Mouse (Mus musculus) heart, adult 10 weeks (tissue): ENCODE data around the gene Sco2. TPM values are rescaled to one million over a fixed set of nuclear protein-coding genes. Genes with fewer than 3 reads are reported as not detected.

Experiments used
- polyA plus RNA-seq: library from polyadenylated mRNA; stranded (reverse); fragments of 350-450 nt; fragmentation: Illumina TruSeq; extraction: RNeasy Lipid Tissue Mini Kit (QIAGEN cat#74804); gene quantifications from one replicate; pipeline ENCODE4 v1.2.3, GENCODE M21; 2014; ENCODE audit warnings: low read depth, low replicate concordance

Gene Sco2
- 23.0 TPM for polyA plus RNA-seq

DNA sequence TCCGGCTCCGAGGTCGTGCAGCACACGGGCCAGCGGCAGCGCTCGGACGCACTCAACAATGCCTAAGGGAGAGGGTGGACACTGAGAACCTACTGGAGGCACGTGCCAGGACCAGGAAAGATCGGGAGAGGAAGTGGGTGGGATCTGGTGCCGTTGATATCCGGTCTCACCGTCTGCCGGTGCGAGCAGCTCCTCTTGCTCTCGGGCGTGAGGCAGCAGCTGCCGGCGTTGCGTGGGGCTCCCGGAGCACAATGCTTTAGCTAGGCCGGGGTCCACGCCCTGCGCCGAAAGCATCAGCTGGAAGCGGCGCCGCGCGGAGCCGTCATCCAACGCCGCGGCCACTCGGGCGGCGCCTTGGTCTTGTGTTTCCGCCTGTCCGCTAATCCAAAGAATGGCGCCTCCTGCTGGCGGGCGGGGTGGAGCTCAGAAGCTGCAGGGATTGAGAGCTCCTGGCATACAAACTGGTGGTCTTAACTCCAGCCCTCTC, at the start of gene Sco2:
Gene Sco2 (minus strand): TSS at position 85 of the 487 bp plus-strand sequence.

DNA sequence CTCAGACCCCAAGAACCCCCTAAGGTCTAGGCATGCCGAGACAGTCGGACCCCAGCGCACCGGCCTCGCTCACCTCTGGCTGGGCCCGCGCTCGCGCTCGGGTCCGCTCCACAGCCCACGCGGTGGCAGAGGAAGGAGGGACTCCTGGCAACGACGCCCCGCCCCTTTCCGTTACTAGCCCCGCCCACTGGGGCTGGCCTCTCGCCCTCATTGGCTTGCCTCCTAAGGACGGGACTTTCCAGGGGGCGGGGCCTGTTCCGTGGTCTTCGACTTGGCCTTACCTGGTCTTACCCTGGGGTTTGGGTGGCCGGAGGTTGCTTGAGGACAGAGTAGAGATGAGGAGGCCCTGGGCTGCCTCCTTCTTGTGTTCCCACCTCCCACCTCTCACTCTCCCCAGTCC, 36.5 kb upstream of the Sco2 start, which contains the start of gene Syce3:
Gene Syce3 (minus strand): TSS at position 386 of the 400 bp plus-strand sequence.

GRCm38 (mm10) chr15:89384617-89385016, 11.0 kb upstream of the Sco2 start, which contains the start of gene Klhdc7b:
Gene Klhdc7b, plus strand, starts transcription at chr15:89384917.

GRCm38 (mm10) chr15:89378831-89379401, 5.3 kb upstream of the Sco2 start, which contains the start of gene Odf3b:
Gene Odf3b, minus strand, starts transcription at chr15:89379282.

DNA sequence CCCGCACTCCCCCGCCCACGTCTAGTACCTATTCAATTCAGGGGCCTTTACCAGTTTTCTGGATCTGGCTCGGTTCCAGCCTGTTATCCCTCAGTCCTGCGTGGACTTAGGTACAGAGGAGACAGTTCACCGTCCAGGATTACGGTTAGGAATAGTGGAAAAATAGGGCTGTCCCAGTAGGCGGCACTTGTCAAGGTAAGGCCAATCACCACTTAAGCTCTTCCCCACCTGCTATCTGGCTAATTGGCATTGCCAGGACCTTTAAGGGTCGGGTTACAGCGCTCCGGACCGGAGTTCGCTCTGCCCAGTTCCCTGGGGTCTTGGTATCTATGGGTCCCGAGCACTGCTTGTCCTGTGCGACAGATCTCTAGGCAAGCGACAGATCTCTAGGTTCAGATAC, 3.3 kb upstream of the Sco2 start, which contains the start of gene Tymp:
Gene Tymp (minus strand): TSS at position 83 of the 400 bp plus-strand sequence.

GRCm38 (mm10) chr15:89355241-89356187, 18.1 kb downstream of the Sco2 start, which contains the start of the genes Lmf2 and Ncaph2:
Gene Lmf2, minus strand, starts transcription at chr15:89355659.
Gene Ncaph2, plus strand, starts transcription at chr15:89355719.

GRCm38 (mm10) chr15:89334271-89334670, 39.4 kb downstream of the Sco2 start, which contains the start of gene Miox:
Gene Miox, plus strand, starts transcription at chr15:89334398.

GRCm38 (mm10) chr15:89322670-89323522, 50.8 kb downstream of the Sco2 start, which contains the start of gene Adm2:
Gene Adm2, plus strand, starts transcription at chr15:89322720.

Other genes with a start within 250 kb of the Sco2 start
- gene Hdac10, start 245.1 kb downstream of the Sco2 start, polyA plus RNA-seq = 12.0 TPM
- gene Mapk12, start 233.1 kb downstream of the Sco2 start, polyA plus RNA-seq = 34.4 TPM
- 3.5 TPM for gene Mapk11, start 224.2 kb downstream of the Sco2 start, polyA plus RNA-seq
- 81.6 TPM for gene Plxnb2, start 193.1 kb downstream of the Sco2 start, polyA plus RNA-seq
- gene Dennd6b, start 177.3 kb downstream of the Sco2 start, polyA plus RNA-seq = 16.5 TPM
- gene Ppp6r2, start 162.3 kb downstream of the Sco2 start, polyA plus RNA-seq = 49.4 TPM
- gene Sbf1, start 58.5 kb downstream of the Sco2 start, polyA plus RNA-seq = 45.0 TPM
- gene Adm2, start 51.1 kb downstream of the Sco2 start, polyA plus RNA-seq = not detected
- not detected for gene Miox, start 39.4 kb downstream of the Sco2 start, polyA plus RNA-seq
- gene Lmf2, start 18.2 kb downstream of the Sco2 start, polyA plus RNA-seq = 25.2 TPM
- 46.5 TPM for gene Ncaph2, start 18.1 kb downstream of the Sco2 start, polyA plus RNA-seq
- 0.86 TPM for gene Tymp, start 3.2 kb upstream of the Sco2 start, polyA plus RNA-seq
- 2.5 TPM for gene Odf3b, start 5.4 kb upstream of the Sco2 start, polyA plus RNA-seq
- gene Klhdc7b, start 11.1 kb upstream of the Sco2 start, polyA plus RNA-seq = not detected
- not detected for gene Syce3, start 36.7 kb upstream of the Sco2 start, polyA plus RNA-seq
- 568 TPM for gene Cpt1b, start 52.0 kb upstream of the Sco2 start, polyA plus RNA-seq
- gene C730034F03Rik, start 55.7 kb upstream of the Sco2 start, polyA plus RNA-seq = 1.8 TPM
- 1.3 TPM for gene Gm44502, start 55.9 kb upstream of the Sco2 start, polyA plus RNA-seq
- gene Chkb, start 56.1 kb upstream of the Sco2 start, polyA plus RNA-seq = 106 TPM
- 0.10 TPM for gene Mapk8ip2, start 80.1 kb upstream of the Sco2 start, polyA plus RNA-seq
- 13.2 TPM for gene Arsa, start 103.6 kb upstream of the Sco2 start, polyA plus RNA-seq
- 24.1 TPM for gene Shank3, start 125.8 kb upstream of the Sco2 start, polyA plus RNA-seq
- not detected for gene Acr, start 194.5 kb upstream of the Sco2 start, polyA plus RNA-seq
- 6.0 TPM for gene Rabl2, start 218.1 kb upstream of the Sco2 start, polyA plus RNA-seq